ENCODE assay signal across 8 mouse cellular contexts in genomic region chr3:103733799-103734695, GRCm38 (mm10). TPM values are rescaled to one million over a fixed set of nuclear protein-coding genes. Genes with fewer than 3 reads are reported as not detected.
DNase-seq lines count a peak whose midpoint lies in the region; ATAC-seq and TF ChIP-seq lines count a peak whose summit lies in the region.

No protein-coding gene starts in this region.

- peaks cover 32% of the 10 kb centered on the region for H3K4me1 ChIP-seq in lung, embryonic 14.5 days (ENCODE audit: insufficient read depth)
- H3K4me1 ChIP-seq in forebrain, embryonic 11.5 days (replicated peaks; ENCODE audit: control insufficient read depth, insufficient read depth, low read length) = peaks cover 28% of the 10 kb centered on the region
- H3K4me1 ChIP-seq in midbrain, embryonic 12.5 days = peaks cover 55% of the 10 kb centered on the region

- H3K9me3 ChIP-seq in lung, embryonic 14.5 days (ENCODE audit: low read depth, low read length) = no peaks in the 10 kb centered on the region
- H3K9me3 ChIP-seq in forebrain, embryonic 11.5 days (ENCODE audit: control insufficient read depth, low read length) = no peaks in the 10 kb centered on the region
- no peaks in the 10 kb centered on the region for H3K9me3 ChIP-seq in midbrain, embryonic 12.5 days

- H3K4me3 ChIP-seq in lung, embryonic 14.5 days (ENCODE audit: low read depth, low read length) = peak overlapping the region; percentile 35; the same call in 1 of the 2 replicates
- peak overlapping the region; percentile 1; the same call in 1 of the 2 replicates for H3K4me3 ChIP-seq in forebrain, embryonic 11.5 days (ENCODE audit: low read depth, low read length)
- peak overlapping the region; percentile 6; the same call in 1 of the 2 replicates for H3K4me3 ChIP-seq in midbrain, embryonic 12.5 days

- no peak for TF ChIP-seq CTCF in lung, embryonic 14.5 days (IDR thresholded peaks at IDR 0.05; ENCODE audit: low read depth)

- peak; percentile 5; the same call in 1 of the 2 replicates for ATAC-seq in lung, embryonic 14.5 days (ENCODE audit: insufficient read depth)
- ATAC-seq in forebrain, embryonic 11.5 days (replicated peaks; ENCODE audit: low FRiP score) = peak; percentile 64
- ATAC-seq in midbrain, embryonic 12.5 days (ENCODE audit: low FRiP score, low read depth) = peak; percentile 79
- ATAC-seq in granulocyte monocyte progenitor cell, adult 5-6 weeks (replicated peaks; ENCODE audit: poor library complexity, severe bottlenecking) = no peak
- ATAC-seq in CD4-positive, CD25-positive, alpha-beta regulatory T cell, adult 4 months = no peak
- ATAC-seq in megakaryocyte-erythroid progenitor cell, adult 5-6 weeks (replicated peaks; ENCODE audit: low FRiP score, low TSS enrichment, poor library complexity, severe bottlenecking) = no peak

- WGBS in lung, embryonic 14.5 days = 25% methylated on average over 19 of the region's 19 CpGs
- WGBS in forebrain, embryonic 11.5 days = 4% methylated on average over 19 of the region's 19 CpGs
- 8% methylated on average over 19 of the region's 19 CpGs for WGBS in midbrain, embryonic 12.5 days

- H3K27me3 ChIP-seq in lung, embryonic 14.5 days (ENCODE audit: insufficient read depth, low read length) = no peaks in the 10 kb centered on the region
- no peaks in the 10 kb centered on the region for H3K27me3 ChIP-seq in forebrain, embryonic 11.5 days (ENCODE audit: control insufficient read depth, insufficient read depth, low read length)
- H3K27me3 ChIP-seq in midbrain, embryonic 12.5 days = peaks cover 13% of the 10 kb centered on the region

- H3K9ac ChIP-seq in lung, embryonic 14.5 days = peak overlapping the region; percentile 17
- H3K9ac ChIP-seq in forebrain, embryonic 11.5 days (ENCODE audit: low read length) = peak overlapping the region; percentile 41; the same call in 1 of the 2 replicates
- no peak overlapping the region; the same call in none of the 2 replicates for H3K9ac ChIP-seq in midbrain, embryonic 12.5 days (replicated peaks)

- H3K27ac ChIP-seq in lung, embryonic 14.5 days (ENCODE audit: low read depth) = peak overlapping the region; percentile 97
- peak overlapping the region; percentile 47; the same call in 1 of the 2 replicates for H3K27ac ChIP-seq in forebrain, embryonic 11.5 days (ENCODE audit: low read depth, low read length)
- H3K27ac ChIP-seq in midbrain, embryonic 12.5 days (replicated peaks) = peak overlapping the region; percentile 52

- H3K4me2 ChIP-seq in lung, embryonic 14.5 days = peak overlapping the region; percentile 69
- H3K4me2 ChIP-seq in forebrain, embryonic 11.5 days (ENCODE audit: low read depth, low read length, severe bottlenecking) = peak overlapping the region; percentile 29; the same call in 1 of the 2 replicates
- peak overlapping the region; percentile 43 for H3K4me2 ChIP-seq in midbrain, embryonic 12.5 days (replicated peaks)

- H3K36me3 ChIP-seq in lung, embryonic 14.5 days (ENCODE audit: insufficient read depth) = 0 out of 2 replicates have a peak, but pooled peaks cover 7% of the 10 kb centered on the region
- no peaks in the 10 kb centered on the region for H3K36me3 ChIP-seq in forebrain, embryonic 11.5 days (ENCODE audit: control insufficient read depth, insufficient read depth, low read length)
- no peaks in the 10 kb centered on the region for H3K36me3 ChIP-seq in midbrain, embryonic 12.5 days

- DNase-seq in lung, embryonic 14.5 days = peak; percentile 60
- no peak for DNase-seq in lung, postnatal 4 days
- peak; percentile 77 for DNase-seq in forebrain, embryonic 11.5 days (ENCODE audit: low spot score)
- peak; percentile 37 to 51 for DNase-seq in layer of hippocampus, adult 8-10 months (ENCODE audit: low spot score in 2 of 2)

RNA-seq across cellular contexts. Expression of gene Olfml3, which starts 3.8 kb away (rescaled TPM):
- polyA plus RNA-seq in lung, embryonic 14.5 days (2014; fragmentation: Nextera tagmentation; extraction: Ambion mirVana) = 79.0 and 82.5 TPM in 2 replicates
- 6.4 and 8.7 TPM in 2 replicates for polyA plus RNA-seq in forebrain, embryonic 11.5 days (2014; fragmentation: Nextera tagmentation; extraction: Ambion mirVana)
- 10 to 100 TPM; 13.9 to 56.8 (median 28.8) TPM for total RNA-seq in layer of hippocampus, adult 8-10 months (2022)
- polyA plus RNA-seq in midbrain, embryonic 12.5 days (2016; fragmentation: Nextera tagmentation; extraction: Ambion mirVana) = 6.6 and 10.7 TPM in 2 replicates
- 0.30 TPM in 1 of 2 replicates, not detected in the other for total RNA-seq in granulocyte monocyte progenitor cell, adult 5-6 weeks (2014; fragmentation: Nextera tagmentation)
- total RNA-seq in granulocyte monocyte progenitor cell, adult 5-6 weeks (2017) = 0.86 TPM in 1 of 2 replicates, not detected in the other
- under 1 TPM; 0.34 to 0.78 TPM for polyA plus RNA-seq in CD4-positive, CD25-positive, alpha-beta regulatory T cell, adult 4 months (2017; shearing (Covaris generic))
- not detected in 2 replicates for total RNA-seq in megakaryocyte-erythroid progenitor cell, adult 5-6 weeks (2014; fragmentation: Nextera tagmentation)
- total RNA-seq in megakaryocyte-erythroid progenitor cell, adult 5-6 weeks (2017) = 0.56 TPM in 1 of 2 replicates, not detected in the other

RNA-seq across cellular contexts. Expression of gene Gm10964, which starts 5.1 kb away (rescaled TPM):
- polyA plus RNA-seq in lung, embryonic 14.5 days (2014; fragmentation: Nextera tagmentation; extraction: Ambion mirVana) = not detected in 2 replicates
- not detected in 2 replicates for polyA plus RNA-seq in forebrain, embryonic 11.5 days (2014; fragmentation: Nextera tagmentation; extraction: Ambion mirVana)
- not detected for total RNA-seq in layer of hippocampus, adult 8-10 months (2022)
- not detected in 2 replicates for polyA plus RNA-seq in midbrain, embryonic 12.5 days (2016; fragmentation: Nextera tagmentation; extraction: Ambion mirVana)
- not detected in 2 replicates for total RNA-seq in granulocyte monocyte progenitor cell, adult 5-6 weeks (2014; fragmentation: Nextera tagmentation)
- not detected in 2 replicates for total RNA-seq in granulocyte monocyte progenitor cell, adult 5-6 weeks (2017)
- not detected for polyA plus RNA-seq in CD4-positive, CD25-positive, alpha-beta regulatory T cell, adult 4 months (2017; shearing (Covaris generic))
- total RNA-seq in megakaryocyte-erythroid progenitor cell, adult 5-6 weeks (2014; fragmentation: Nextera tagmentation) = not detected in 2 replicates
- total RNA-seq in megakaryocyte-erythroid progenitor cell, adult 5-6 weeks (2017) = not detected in 2 replicates

RNA-seq across cellular contexts. Expression of gene Hipk1, which starts 57.3 kb away (rescaled TPM):
- 16.8 and 17.2 TPM in 2 replicates for polyA plus RNA-seq in lung, embryonic 14.5 days (2014; fragmentation: Nextera tagmentation; extraction: Ambion mirVana)
- 17.2 and 17.6 TPM in 2 replicates for polyA plus RNA-seq in forebrain, embryonic 11.5 days (2014; fragmentation: Nextera tagmentation; extraction: Ambion mirVana)
- total RNA-seq in layer of hippocampus, adult 8-10 months (2022) = 100 to 1,000 TPM; 115 to 141 (median 129) TPM
- 17.9 and 18.3 TPM in 2 replicates for polyA plus RNA-seq in midbrain, embryonic 12.5 days (2016; fragmentation: Nextera tagmentation; extraction: Ambion mirVana)
- 96.0 and 111 TPM in 2 replicates for total RNA-seq in granulocyte monocyte progenitor cell, adult 5-6 weeks (2014; fragmentation: Nextera tagmentation)
- total RNA-seq in granulocyte monocyte progenitor cell, adult 5-6 weeks (2017) = 56.8 and 59.0 TPM in 2 replicates
- polyA plus RNA-seq in CD4-positive, CD25-positive, alpha-beta regulatory T cell, adult 4 months (2017; shearing (Covaris generic)) = 10 to 100 TPM; 25.6 to 29.8 TPM
- 98.1 and 127 TPM in 2 replicates for total RNA-seq in megakaryocyte-erythroid progenitor cell, adult 5-6 weeks (2014; fragmentation: Nextera tagmentation)
- total RNA-seq in megakaryocyte-erythroid progenitor cell, adult 5-6 weeks (2017) = 64.3 and 69.2 TPM in 2 replicates

Comparison
In these comparisons a context has a peak if more than half of its experiments do, and no peak if none do; other contexts are left out.
1. DNase-seq: peak in lung, embryonic 14.5 days (single experiment), forebrain, embryonic 11.5 days (single experiment) and layer of hippocampus, adult 8-10 months (2 of 2); none in lung, postnatal 4 days (0 of 2).
2. ATAC-seq: peak in lung, embryonic 14.5 days (single experiment), forebrain, embryonic 11.5 days (single experiment) and midbrain, embryonic 12.5 days (single experiment); none in granulocyte monocyte progenitor cell, adult 5-6 weeks (single experiment), CD4-positive, CD25-positive, alpha-beta regulatory T cell, adult 4 months (single experiment) and megakaryocyte-erythroid progenitor cell, adult 5-6 weeks (single experiment).
3. H3K27ac ChIP-seq: peak in every context shown above with its lines; median percentile 97 in lung, embryonic 14.5 days; 52 in midbrain, embryonic 12.5 days; 47 in forebrain, embryonic 11.5 days.
4. Peak in every context shown above with its lines, with median percentiles within 50 percentile points of each other: H3K4me2 ChIP-seq and H3K4me3 ChIP-seq.